Mouse (Mus musculus) hindbrain, embryonic 13.5 days (tissue): ENCODE measurements around the gene Cabp4. TPM values are rescaled to one million over a fixed set of nuclear protein-coding genes. Genes with fewer than 3 reads are reported as not detected.
"Not testable (repeated sequence)": the region's sequence is repeated elsewhere in the genome, so short reads cannot be mapped to it uniquely, and the experiment has no call there.

Experiments used
- ATAC-seq: fragments of 200-750 bp; cut with Nextera tagmentation; 2 replicates; pipeline ENCODE4 v1.8.0; 2017; ENCODE audit warnings: moderate TSS enrichment; ENCODE audit not compliant: low FRiP score
- H3K27ac ChIP-seq: fragments of 300-500 bp; sonication (generic); 2 replicates; pipeline ENCODE4 v1.5.1; 2015; ENCODE audit warnings: inconsistent platforms, mild to moderate bottlenecking, moderate library complexity
- H3K27me3 ChIP-seq: fragments of 300-500 bp; sonication (generic); 2 replicates; pipeline ENCODE4 v1.6.1; 2015; ENCODE audit warnings: mild to moderate bottlenecking, inconsistent platforms
- H3K36me3 ChIP-seq: fragments of 300-500 bp; sonication (generic); 2 replicates; pipeline ENCODE4 v1.6.1; 2015; ENCODE audit warnings: mild to moderate bottlenecking, inconsistent platforms
- H3K4me1 ChIP-seq: fragments of 300-500 bp; sonication (generic); replicated peaks from 2 replicates; pipeline ENCODE4 v1.6.1; 2015; ENCODE audit warnings: inconsistent platforms
- H3K4me2 ChIP-seq: fragments of 300-500 bp; sonication (generic); 2 replicates; pipeline ENCODE4 v1.6.1; 2015; ENCODE audit warnings: inconsistent platforms, mild to moderate bottlenecking, moderate library complexity
- H3K4me3 ChIP-seq: fragments of 300-500 bp; sonication (generic); 2 replicates; pipeline ENCODE4 v1.5.1; 2015; ENCODE audit warnings: mild to moderate bottlenecking, inconsistent platforms
- H3K9ac ChIP-seq: fragments of 300-500 bp; sonication (generic); 2 replicates; pipeline ENCODE4 v1.6.1; 2015; ENCODE audit warnings: mild to moderate bottlenecking, inconsistent platforms
- H3K9me3 ChIP-seq: fragments of 300-500 bp; sonication (generic); 2 replicates; pipeline ENCODE4 v1.6.1; 2016; ENCODE audit warnings: inconsistent platforms
- whole genome bisulfite sequencing: fragments of 180-500 bp; shearing (Covaris S2); methylation state at CpG from one replicate; pipeline ENCODE4 v1.1.7; 2015; 5-methylcytosine and 5-hydroxymethylcytosine counted together
- polyA plus RNA-seq: library from polyadenylated mRNA; unstranded; fragments of >200 nt; fragmentation: Nextera tagmentation; extraction: Ambion mirVana; gene quantifications from 2 replicates; pipeline ENCODE4 v1.2.1, GENCODE M21; 2015

The Cabp4 gene
- polyA plus RNA-seq, 1 experiment from 2014 or later: 0.29 TPM

- H3K27ac ChIP-seq: peak overlapping the region; percentile 78; the same call in 1 of the 2 replicates
- peak overlapping the region; percentile 94 for H3K9ac ChIP-seq
- peaks cover 36% of the 10 kb centered on the region for H3K36me3 ChIP-seq
- WGBS: 65% methylated on average over 7 of the region's 7 CpGs
- no peaks in the 10 kb centered on the region for H3K27me3 ChIP-seq
- no peak for ATAC-seq
- peak overlapping the region; percentile 79 for H3K4me2 ChIP-seq
- peak overlapping the region; percentile 83 for H3K4me3 ChIP-seq
- H3K9me3 ChIP-seq: no peaks in the 10 kb centered on the region
- H3K4me1 ChIP-seq: peaks cover 18% of the 10 kb centered on the region
Observed at GRCm38 (mm10) chr19:4126759-4127495, 16.9 kb downstream of the Cabp4 start.

GRCm38 (mm10) chr19:4125741-4126696 is 17.8 kb downstream of the Cabp4 start, which contains the start of gene Aip:
Gene Aip, minus strand, starts transcription at chr19:4125858.
- 1% methylated on average over 56 of the region's 64 CpGs for WGBS
- Histone ChIP-seq H3K9me3 (no peaks in the 10 kb centered on the region), H3K4me2 (peak within 1 kb of the TSS; percentile 79), H3K4me1 (peaks cover 18% of the 10 kb centered on the region), H3K36me3 (peaks cover 27% of the 10 kb centered on the region), H3K4me3 (peak within 1 kb of the TSS; percentile 83), H3K9ac (peak within 1 kb of the TSS; percentile 94), H3K27me3 (no peaks in the 10 kb centered on the region), H3K27ac (peak within 1 kb of the TSS; percentile 78)
- ATAC-seq: peak; percentile 90

- not testable (repeated sequence) for H3K27me3 ChIP-seq, H3K9me3 ChIP-seq
- ATAC-seq: peak; percentile 47; the same call in 1 of the 2 replicates
- WGBS: 5% methylated on average over 3 of the region's 4 CpGs
- Histone ChIP-seq H3K4me1 (peaks cover 24% of the 10 kb centered on the region), H3K27ac (peak overlapping the region; percentile 78; the same call in 1 of the 2 replicates), H3K36me3 (peaks cover 25% of the 10 kb centered on the region), H3K9ac (peak overlapping the region; percentile 94; the same call in 1 of the 2 replicates), H3K4me2 (peak overlapping the region; percentile 79), H3K4me3 (peak overlapping the region; percentile 83)
Observed at GRCm38 (mm10) chr19:4125268-4125667, 18.6 kb downstream of the Cabp4 start.

- no peak for ATAC-seq
- no peak overlapping the region for H3K27ac ChIP-seq
- peaks cover 18% of the 10 kb centered on the region for H3K36me3 ChIP-seq
- H3K27me3 ChIP-seq: no peaks in the 10 kb centered on the region
- no peak overlapping the region for H3K4me2 ChIP-seq
- no peak overlapping the region for H3K4me3 ChIP-seq
- H3K9me3 ChIP-seq: no peaks in the 10 kb centered on the region
- H3K4me1 ChIP-seq: peaks cover 28% of the 10 kb centered on the region
- 87% methylated on average over 4 of the region's 4 CpGs for WGBS
- H3K9ac ChIP-seq: no peak overlapping the region; the same call in 1 of the 2 replicates
Observed at GRCm38 (mm10) chr19:4124432-4124831, 19.4 kb downstream of the Cabp4 start.

GRCm38 (mm10) chr19:4122411-4123370 is 21.1 kb downstream of the Cabp4 start:
- 89% methylated on average over 7 of the region's 7 CpGs for WGBS
- no peak overlapping the region for H3K4me3 ChIP-seq

GRCm38 (mm10) chr19:4121896-4122295 is 21.9 kb downstream of the Cabp4 start:
- peaks cover 19% of the 10 kb centered on the region for H3K4me1 ChIP-seq
- not testable (repeated sequence) for ATAC-seq, H3K4me3 ChIP-seq, H3K27ac ChIP-seq, H3K9me3 ChIP-seq, H3K9ac ChIP-seq, H3K27me3 ChIP-seq
- H3K4me2 ChIP-seq: peak overlapping the region; percentile 26; the same call in 1 of the 2 replicates
- WGBS: 61% methylated on average over 6 of the region's 6 CpGs
- H3K36me3 ChIP-seq: peaks cover 16% of the 10 kb centered on the region

More at GRCm38 (mm10) chr19:4122411-4123370, 21.1 kb downstream of the Cabp4 start:
- H3K9ac ChIP-seq: no peak overlapping the region
- H3K27me3 ChIP-seq: no peaks in the 10 kb centered on the region
- no peak overlapping the region for H3K4me2 ChIP-seq
- no peak overlapping the region for H3K27ac ChIP-seq
- peaks cover 27% of the 10 kb centered on the region for H3K4me1 ChIP-seq
- peaks cover 11% of the 10 kb centered on the region for H3K36me3 ChIP-seq
- ATAC-seq: no peak
- H3K9me3 ChIP-seq: no peaks in the 10 kb centered on the region

GRCm38 (mm10) chr19:4121097-4121805 is 22.6 kb downstream of the Cabp4 start:
- Histone ChIP-seq H3K4me3 (peak overlapping the region; percentile 50), H3K27me3 (no peaks in the 10 kb centered on the region), H3K4me1 (peaks cover 13% of the 10 kb centered on the region), H3K27ac (peak overlapping the region; percentile 89), H3K4me2 (peak overlapping the region; percentile 46), H3K9ac (peak overlapping the region; percentile 72), H3K36me3 (peaks cover 23% of the 10 kb centered on the region), H3K9me3 (no peaks in the 10 kb centered on the region)
- ATAC-seq: peak; percentile 84
- WGBS: 4% methylated on average over 38 of the region's 38 CpGs

GRCm38 (mm10) chr19:4120496-4120895 is 23.3 kb downstream of the Cabp4 start:
- Histone ChIP-seq H3K27ac (peak overlapping the region; percentile 89), H3K4me1 (peaks cover 10% of the 10 kb centered on the region), H3K9ac (no peak overlapping the region), H3K4me2 (peak overlapping the region; percentile 46), H3K4me3 (peak overlapping the region; percentile 50), H3K27me3 (no peaks in the 10 kb centered on the region), H3K9me3 (no peaks in the 10 kb centered on the region), H3K36me3 (peaks cover 30% of the 10 kb centered on the region)
- 94% methylated on average over 2 of the region's 2 CpGs for WGBS
- ATAC-seq: no peak

GRCm38 (mm10) chr19:4119716-4120487 is 23.9 kb downstream of the Cabp4 start:
- Histone ChIP-seq H3K27ac (no peak overlapping the region), H3K9ac (no peak overlapping the region), H3K4me2 (peak overlapping the region; percentile 46), H3K4me3 (0 out of 2 replicates have a peak overlapping the region, but pooled peaks have one; percentile 50), H3K4me1 (peaks cover 10% of the 10 kb centered on the region), H3K27me3 (no peaks in the 10 kb centered on the region), H3K36me3 (peaks cover 36% of the 10 kb centered on the region), H3K9me3 (no peaks in the 10 kb centered on the region)
- no peak for ATAC-seq
- 92% methylated on average over 6 of the region's 6 CpGs for WGBS

GRCm38 (mm10) chr19:4118350-4118749 is 25.5 kb downstream of the Cabp4 start:
- no peak overlapping the region for H3K4me3 ChIP-seq
- peaks cover 10% of the 10 kb centered on the region for H3K4me1 ChIP-seq
- no peak overlapping the region for H3K27ac ChIP-seq
- no peak for ATAC-seq
- H3K4me2 ChIP-seq: no peak overlapping the region
- no peaks in the 10 kb centered on the region for H3K27me3 ChIP-seq
- 93% methylated on average over 2 of the region's 2 CpGs for WGBS
- no peak overlapping the region for H3K9ac ChIP-seq
- H3K9me3 ChIP-seq: no peaks in the 10 kb centered on the region
- peaks cover 52% of the 10 kb centered on the region for H3K36me3 ChIP-seq
